Mouse (Mus musculus): Measurements from ENCODE around the gene Ell. TPM values are rescaled to one million over a fixed set of nuclear protein-coding genes. Genes with fewer than 3 reads are reported as not detected.
A peak's percentile ranks its signal among the peaks of the same experiment; 100 is the strongest.

Ell gene
- total RNA-seq, 2 experiments from 2014 or later = 13.8 to 17.4 TPM

GRCm38 (mm10) chr8:70606780-70607602 is 67.7 kb downstream of the Ell start:
- DNase-seq (ENCODE audit: low spot score in 2 of 2) = no peak
- intact Hi-C loops (cut with DNase I) = no loop called here

- DNase-seq (ENCODE audit: low spot score in 2 of 2) = no peak
- intact Hi-C loops (cut with DNase I) = no loop called here
These were observed 68.3 kb downstream of the Ell start for GRCm38 (mm10) chr8:70607603-70607897.

- intact Hi-C loops (cut with DNase I) = no loop called here
- peak; percentile 67 to 76 for DNase-seq (ENCODE audit: low spot score in 2 of 2)
These were observed 68.9 kb downstream of the Ell start for GRCm38 (mm10) chr8:70607898-70608748.

- no peak for DNase-seq (ENCODE audit: low spot score in 2 of 2)
These were observed 69.6 kb downstream of the Ell start, which contains the start of gene Ssbp4 for GRCm38 (mm10) chr8:70608749-70609367. Ssbp4 (minus strand) TSS chr8:70608872.

GRCm38 (mm10) chr8:70609368-70609848 is 70.2 kb downstream of the Ell start:
- intact Hi-C loops (cut with DNase I) = no loop called here
- DNase-seq (ENCODE audit: low spot score in 2 of 2) = peak; percentile 72 to 91

More at GRCm38 (mm10) chr8:70608749-70609367, 69.6 kb downstream of the Ell start, which contains the start of gene Ssbp4:
- intact Hi-C loops (cut with DNase I) = no loop called here

GRCm38 (mm10) chr8:70609849-70610795 is 70.9 kb downstream of the Ell start:
- intact Hi-C loops (cut with DNase I) = loop anchor here (1.0 to 5.0 kb wide), 2 partner anchors 19 to 47 kb away; no protein-coding TSS in a partner anchor
- DNase-seq (ENCODE audit: low spot score in 2 of 2) = peak; percentile 90 to 96

- intact Hi-C loops (cut with DNase I) = loop anchor here (1.0 to 5.0 kb wide), 2 partner anchors 18 to 46 kb away; no protein-coding TSS in a partner anchor
- peak in 1 of 2 experiments; percentile 82 for DNase-seq (ENCODE audit: low spot score in 2 of 2)
These were observed 71.8 kb downstream of the Ell start for GRCm38 (mm10) chr8:70610796-70611771.

GRCm38 (mm10) chr8:70611849-70612248 is 72.6 kb downstream of the Ell start:
- intact Hi-C loops (cut with DNase I) = loop anchor here (5.0 kb wide), 1 partner anchor 45 kb away; no protein-coding TSS in a partner anchor
- DNase-seq (ENCODE audit: low spot score in 2 of 2) = peak; percentile 86 to 90

GRCm38 (mm10) chr8:70613763-70614162 is 74.5 kb downstream of the Ell start:
- intact Hi-C loops (cut with DNase I) = loop anchor here (5.0 kb wide), 1 partner anchor 44 kb away; no protein-coding TSS in a partner anchor
- no peak for DNase-seq (ENCODE audit: low spot score in 2 of 2)

- intact Hi-C loops (cut with DNase I) = loop anchor here (5.0 kb wide), 1 partner anchor 43 kb away; no protein-coding TSS in a partner anchor
- no peak for DNase-seq (ENCODE audit: low spot score in 2 of 2)
These were observed 75.2 kb downstream of the Ell start for GRCm38 (mm10) chr8:70614469-70614868.

GRCm38 (mm10) chr8:70615281-70615680 is 76.0 kb downstream of the Ell start:
- intact Hi-C loops (cut with DNase I) = no loop called here
- DNase-seq (ENCODE audit: low spot score in 2 of 2) = no peak

GRCm38 (mm10) chr8:70615894-70616293 is 76.6 kb downstream of the Ell start, which contains the start of gene Lrrc25:
Lrrc25 (plus strand) TSS chr8:70616155.
- intact Hi-C loops (cut with DNase I) = no loop called here
- DNase-seq (ENCODE audit: low spot score in 2 of 2) = no peak

- intact Hi-C loops (cut with DNase I) = no loop called here
- DNase-seq (ENCODE audit: low spot score in 2 of 2) = no peak
These were observed 77.4 kb downstream of the Ell start for GRCm38 (mm10) chr8:70616645-70617044.

GRCm38 (mm10) chr8:70617985-70618384 is 78.7 kb downstream of the Ell start:
- no peak for DNase-seq (ENCODE audit: low spot score in 2 of 2)
- intact Hi-C loops (cut with DNase I) = no loop called here

- intact Hi-C loops (cut with DNase I) = no loop called here
- DNase-seq (ENCODE audit: low spot score in 2 of 2) = no peak
These were observed 79.7 kb downstream of the Ell start for GRCm38 (mm10) chr8:70618888-70619334.

GRCm38 (mm10) chr8:70622220-70622619 is 83.0 kb downstream of the Ell start:
- DNase-seq (ENCODE audit: low spot score in 2 of 2) = no peak
- intact Hi-C loops (cut with DNase I) = no loop called here

GRCm38 (mm10) chr8:70625104-70625503 is 85.8 kb downstream of the Ell start:
- intact Hi-C loops (cut with DNase I) = loop anchor here (5.0 kb wide), 1 partner anchor 47 kb away; the partner anchor contains the start of gene Lsm4
- DNase-seq (ENCODE audit: low spot score in 2 of 2) = no peak

Measured in left cerebral cortex, postnatal 14 days (tissue).